Mouse (Mus musculus) small intestine, adult 2 months (tissue): Measurements from ENCODE around the gene Dbndd2.

Source experiments
- CTCF ChIP-seq: fragments of 200-500 bp; IDR thresholded peaks from 2 replicates; pipeline ENCODE4 v1.5.1; 2012; ENCODE audit warnings: low read depth, mild to moderate bottlenecking, control low read depth, inconsistent platforms, low read length, moderate library complexity, mixed read lengths; ENCODE audit not compliant: insufficient replicate concordance, insufficient read length; ENCODE audit errors: extremely low read depth
- POLR2A ChIP-seq: fragments of 200-500 bp; IDR thresholded peaks from 2 replicates; pipeline ENCODE4 v1.6.1; 2012; ENCODE audit warnings: low read depth, mild to moderate bottlenecking, control low read depth, inconsistent platforms, low read length, moderate library complexity

- TF ChIP-seq CTCF (no peak), POLR2A (no peak)
Observed at GRCm38 (mm10) chr2:164453887-164454500, 31.9 kb upstream of the Dbndd2 start.
